Mouse (Mus musculus): ENCODE measurements around the gene Snx29.

GRCm38 (mm10) chr16:11636196-11636733, 313.6 kb downstream of the Snx29 start:
- TF ChIP-seq CTCF (IDR thresholded peaks at IDR 0.05; ENCODE audit: borderline replicate concordance, extremely low read depth, insufficient read depth, insufficient read length) (no peak), POLR2A (IDR thresholded peaks at IDR 0.05; ENCODE audit: borderline replicate concordance, extremely low read depth, insufficient read depth, insufficient read length, poor library complexity, severe bottlenecking) (no peak)
